Mouse (Mus musculus) frontal cortex, adult 2 months (tissue): Measurements from ENCODE around the gene BC035044. TPM values are rescaled to one million over a fixed set of nuclear protein-coding genes. Genes with fewer than 3 reads are reported as not detected.

Source experiments
- polyA plus RNA-seq: library from polyadenylated mRNA; depleted of rRNA; stranded (reverse); fragments of >200 nt; gene quantifications from 2 replicates; pipeline ENCODE4 v1.2.3, GENCODE M21; 2012; rRNA removed

Gene BC035044
- polyA plus RNA-seq, 1 experiment = 2.0 TPM

Other genes with a start within 250 kb of the BC035044 start
- gene Clec2h, start 228.7 kb downstream of the BC035044 start, polyA plus RNA-seq = 0.06 TPM in 1 of 2 replicates, not detected in the other
- 0.15 TPM in 1 of 2 replicates, not detected in the other for gene Klrb1, start 168.1 kb downstream of the BC035044 start, polyA plus RNA-seq
- gene Klrb1c, start 101.9 kb downstream of the BC035044 start, polyA plus RNA-seq = 0.08 TPM in 1 of 2 replicates, not detected in the other
- not detected in 2 replicates for gene Gm44511, start 64.8 kb downstream of the BC035044 start, polyA plus RNA-seq
- not detected in 2 replicates for gene Klrb1b, start 64.8 kb downstream of the BC035044 start, polyA plus RNA-seq
- 0.12 and 0.15 TPM in 2 replicates for gene Clec2i, start 3.5 kb downstream of the BC035044 start, polyA plus RNA-seq
- 0.17 and 0.66 TPM in 2 replicates for gene Clec2g, start 43.3 kb upstream of the BC035044 start, polyA plus RNA-seq
- 0.04 TPM in 1 of 2 replicates, not detected in the other for gene Klrb1f, start 154.8 kb upstream of the BC035044 start, polyA plus RNA-seq
- 0.06 and 0.08 TPM in 2 replicates for gene Clec2e, start 209.8 kb upstream of the BC035044 start, polyA plus RNA-seq